ENCODE assay signal across 26 mouse cellular contexts in genomic region chr11:77252826-77253225, GRCm38 (mm10).
"Had no signal": no experiment of that assay in that cellular context is flagged by ENCODE, and none has a peak within 500 bp of the region (broad histone marks: within the 10 kb centered on the region; RNA-seq: fewer than 3 reads in every experiment).

No protein-coding gene starts in this region.

- DNase-seq: gastrocnemius, postnatal 25 days; heart, adult 18-20 months; heart, postnatal 4 days; kidney, adult 18-20 months; kidney, adult 8-10 months; kidney, postnatal 14 days; kidney, postnatal 4 days; liver; liver, embryonic 13.5 days; liver, postnatal 0 days had no signal

- ATAC-seq: hindbrain, embryonic 16.5 days; inflammation-experienced regulatory T-cells, adult 6 months; intestine, embryonic 15.5 days; intestine, postnatal 0 days; liver, postnatal 0 days had no signal

- H3K9ac ChIP-seq: heart, embryonic 13.5 days; heart, embryonic 15.5 days; hindbrain, embryonic 12.5 days; hindbrain, embryonic 14.5 days; intestine, embryonic 15.5 days; limb, embryonic 12.5 days; liver, embryonic 13.5 days; liver, embryonic 15.5 days; liver, postnatal 0 days had no signal

- H3K27me3 ChIP-seq: heart, embryonic 13.5 days; heart, embryonic 15.5 days; hindbrain, embryonic 12.5 days; intestine, embryonic 15.5 days; limb, embryonic 12.5 days; liver, embryonic 13.5 days; liver, embryonic 15.5 days had no signal

- H3K4me2 ChIP-seq: heart, embryonic 13.5 days; heart, embryonic 15.5 days; hindbrain, embryonic 12.5 days; hindbrain, embryonic 14.5 days; intestine, embryonic 15.5 days; limb, embryonic 12.5 days; liver, embryonic 11.5 days; liver, embryonic 13.5 days; liver, embryonic 15.5 days had no signal

- H3K36me3 ChIP-seq: heart, embryonic 10.5 days; heart, embryonic 13.5 days; heart, embryonic 15.5 days; hindbrain, embryonic 10.5 days; hindbrain, embryonic 12.5 days; intestine, embryonic 15.5 days; limb, embryonic 12.5 days; liver, embryonic 13.5 days; liver, embryonic 15.5 days had no signal

- H3K9me3 ChIP-seq: heart, embryonic 10.5 days; heart, embryonic 13.5 days; heart, embryonic 15.5 days; hindbrain, embryonic 10.5 days; hindbrain, embryonic 12.5 days; intestine, embryonic 15.5 days; limb, embryonic 10.5 days; limb, embryonic 12.5 days; liver, embryonic 13.5 days; liver, embryonic 15.5 days had no signal

- H3K4me1 ChIP-seq: heart, embryonic 10.5 days; heart, embryonic 13.5 days; heart, embryonic 15.5 days; hindbrain, embryonic 10.5 days; hindbrain, embryonic 12.5 days; intestine, embryonic 15.5 days; limb, embryonic 10.5 days; liver, embryonic 13.5 days; liver, embryonic 15.5 days had no signal

- H3K27ac ChIP-seq: heart, embryonic 10.5 days; heart, embryonic 13.5 days; heart, embryonic 15.5 days; hindbrain, embryonic 10.5 days; hindbrain, embryonic 12.5 days; hindbrain, embryonic 14.5 days; intestine, embryonic 15.5 days; layer of hippocampus, adult 2 months; left cerebral cortex, adult 2 months; limb, embryonic 10.5 days; limb, embryonic 12.5 days; liver, embryonic 13.5 days; liver, embryonic 15.5 days had no signal

- H3K4me3 ChIP-seq: heart, embryonic 10.5 days; heart, embryonic 13.5 days; heart, embryonic 15.5 days; hindbrain, embryonic 10.5 days; hindbrain, embryonic 12.5 days; intestine, embryonic 15.5 days; layer of hippocampus, adult 2 months; left cerebral cortex, adult 2 months; limb, embryonic 10.5 days; limb, embryonic 12.5 days; liver, embryonic 13.5 days; liver, embryonic 15.5 days had no signal
